In the genomic region with DNA sequence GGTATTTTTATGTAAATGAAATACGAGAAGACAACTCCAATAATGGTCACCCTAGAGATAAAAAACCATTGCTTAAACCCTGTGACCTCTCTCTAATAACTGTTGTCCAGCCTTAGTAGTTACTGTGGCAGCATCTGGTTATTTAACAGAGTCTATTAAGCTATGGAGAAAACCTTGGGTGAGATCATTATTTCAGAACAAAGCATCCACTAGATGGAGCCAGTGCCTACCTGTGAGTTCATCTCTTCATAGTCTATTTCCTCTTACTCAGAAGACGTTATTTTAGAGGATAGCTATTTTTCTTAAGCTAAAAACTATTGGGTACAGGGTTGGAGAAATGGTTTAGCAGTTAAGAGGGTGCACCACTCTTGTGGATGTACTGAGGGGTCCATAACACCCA, we compare ENCODE assay signal across 8 mouse cellular contexts. TPM values are rescaled to one million over a fixed set of nuclear protein-coding genes. Genes with fewer than 3 reads are reported as not detected.
A peak's percentile ranks its signal among the peaks of the same experiment; 100 is the strongest.
DNase-seq lines count a peak whose midpoint lies in the region; ATAC-seq and TF ChIP-seq lines count a peak whose summit lies in the region.

No protein-coding gene starts in this region.

- H3K27ac ChIP-seq in midbrain, postnatal 0 days (ENCODE audit: low read depth, low read length): no peak overlapping the region
- no peak overlapping the region for H3K27ac ChIP-seq in midbrain, embryonic 13.5 days
- H3K27ac ChIP-seq in hindbrain, embryonic 16.5 days (ENCODE audit: low read depth, low read length): no peak overlapping the region

- intact Hi-C loops in gastrocnemius, postnatal 14 days (cut with DNase I; ENCODE audit: low total_unique reads): loop anchor here (5.0 kb wide), 1 partner anchor 64 kb away; no protein-coding TSS in a partner anchor

- ATAC-seq in frontal cortex, adult (ENCODE audit: low TSS enrichment): peak; percentile 68
- peak; percentile 13; the same call in 1 of the 2 replicates for ATAC-seq in midbrain, postnatal 0 days (ENCODE audit: low FRiP score)
- no peak for ATAC-seq in midbrain, embryonic 13.5 days
- peak; percentile 58; the same call in 1 of the 2 replicates for ATAC-seq in hindbrain, embryonic 16.5 days
- ATAC-seq in megakaryocyte, adult 5-6 weeks (ENCODE audit: poor library complexity, severe bottlenecking): 0 out of 2 replicates have a peak, but pooled peaks have one; percentile 47

- peak; percentile 86 for TF ChIP-seq CTCF in midbrain, postnatal 0 days (IDR thresholded peaks at IDR 0.05)

- H3K4me3 ChIP-seq in midbrain, postnatal 0 days (ENCODE audit: low read depth, low read length): no peak overlapping the region
- no peak overlapping the region for H3K4me3 ChIP-seq in midbrain, embryonic 13.5 days (replicated peaks)
- no peak overlapping the region for H3K4me3 ChIP-seq in hindbrain, embryonic 16.5 days (ENCODE audit: low read length)

- H3K9me3 ChIP-seq in midbrain, postnatal 0 days (ENCODE audit: low read length): no peaks in the 10 kb centered on the region
- H3K9me3 ChIP-seq in midbrain, embryonic 13.5 days: no peaks in the 10 kb centered on the region
- no peaks in the 10 kb centered on the region for H3K9me3 ChIP-seq in hindbrain, embryonic 16.5 days (ENCODE audit: control insufficient read depth, low read length)

- H3K4me1 ChIP-seq in midbrain, postnatal 0 days (ENCODE audit: insufficient read depth, low read length): no peaks in the 10 kb centered on the region
- H3K4me1 ChIP-seq in midbrain, embryonic 13.5 days (replicated peaks): no peaks in the 10 kb centered on the region
- no peaks in the 10 kb centered on the region for H3K4me1 ChIP-seq in hindbrain, embryonic 16.5 days (ENCODE audit: control insufficient read depth, insufficient read depth, low read depth, low read length)

- WGBS in midbrain, postnatal 0 days: 43% methylated on average over 2 of the region's 2 CpGs
- WGBS in midbrain, embryonic 13.5 days: 52% methylated on average over 2 of the region's 2 CpGs
- WGBS in hindbrain, embryonic 16.5 days: 45% methylated on average over 2 of the region's 2 CpGs

- H3K9ac ChIP-seq in midbrain, postnatal 0 days (replicated peaks; ENCODE audit: low read length, poor library complexity, severe bottlenecking): no peak overlapping the region
- no peak overlapping the region for H3K9ac ChIP-seq in midbrain, embryonic 13.5 days (replicated peaks)
- no peak overlapping the region for H3K9ac ChIP-seq in hindbrain, embryonic 16.5 days (ENCODE audit: low read depth, low read length)

- H3K27me3 ChIP-seq in midbrain, postnatal 0 days (ENCODE audit: insufficient read depth, low read length): no peaks in the 10 kb centered on the region
- H3K27me3 ChIP-seq in midbrain, embryonic 13.5 days: no peaks in the 10 kb centered on the region
- no peaks in the 10 kb centered on the region for H3K27me3 ChIP-seq in hindbrain, embryonic 16.5 days (replicated peaks; ENCODE audit: control insufficient read depth, insufficient read depth, low read length)

- DNase-seq in frontal cortex, postnatal 25 days (ENCODE audit: low spot score in 2 of 2): no peak
- peak; percentile 89 for DNase-seq in midbrain, postnatal 0 days (ENCODE audit: low spot score)
- DNase-seq in adipocyte (ENCODE audit: low spot score): peak; percentile 72
- DNase-seq in gastrocnemius, postnatal 14 days: no peak

- no peak overlapping the region for H3K4me2 ChIP-seq in midbrain, postnatal 0 days (ENCODE audit: low read depth, low read length, poor library complexity, severe bottlenecking)
- H3K4me2 ChIP-seq in midbrain, embryonic 13.5 days (replicated peaks): no peak overlapping the region
- H3K4me2 ChIP-seq in hindbrain, embryonic 16.5 days (ENCODE audit: low read length): no peak overlapping the region

- peaks cover 39% of the 10 kb centered on the region for H3K36me3 ChIP-seq in midbrain, postnatal 0 days (ENCODE audit: insufficient read depth, low read length)
- H3K36me3 ChIP-seq in midbrain, embryonic 13.5 days: peaks cover 73% of the 10 kb centered on the region
- peaks cover 19% of the 10 kb centered on the region for H3K36me3 ChIP-seq in hindbrain, embryonic 16.5 days (ENCODE audit: control insufficient read depth, insufficient read depth, low read length)

RNA-seq across cellular contexts. Expression of gene Psen1, which starts 25.8 kb away (rescaled TPM):
- 64.6 and 68.5 TPM in 2 replicates for total RNA-seq in midbrain, postnatal 0 days (2014; rRNA removed)
- polyA plus RNA-seq in midbrain, postnatal 0 days (2015; fragmentation: Nextera tagmentation; extraction: Ambion mirVana): 57.1 and 58.2 TPM in 2 replicates
- polyA plus RNA-seq in midbrain, embryonic 13.5 days (2015; fragmentation: Nextera tagmentation; extraction: Ambion mirVana): 71.5 and 74.3 TPM in 2 replicates
- 65.1 and 73.6 TPM in 2 replicates for polyA plus RNA-seq in hindbrain, embryonic 16.5 days (2015; fragmentation: Nextera tagmentation; extraction: Ambion mirVana)
- 108 and 111 TPM in 2 replicates for total RNA-seq in megakaryocyte, adult 5-6 weeks (2015)
- total RNA-seq in megakaryocyte, adult 5-6 weeks (2017): 94.4 and 120 TPM in 2 replicates
- total RNA-seq in gastrocnemius, postnatal 14 days (2021): 10 to 100 TPM; 23.3 to 28.6 TPM

RNA-seq across cellular contexts. Expression of gene Papln, which starts 49.7 kb away (rescaled TPM):
- total RNA-seq in midbrain, postnatal 0 days (2014; rRNA removed): 2.4 and 2.7 TPM in 2 replicates
- polyA plus RNA-seq in midbrain, postnatal 0 days (2015; fragmentation: Nextera tagmentation; extraction: Ambion mirVana): 0.33 and 0.37 TPM in 2 replicates
- polyA plus RNA-seq in midbrain, embryonic 13.5 days (2015; fragmentation: Nextera tagmentation; extraction: Ambion mirVana): 0.08 and 0.11 TPM in 2 replicates
- 0.31 and 0.42 TPM in 2 replicates for polyA plus RNA-seq in hindbrain, embryonic 16.5 days (2015; fragmentation: Nextera tagmentation; extraction: Ambion mirVana)
- not detected in 2 replicates for total RNA-seq in megakaryocyte, adult 5-6 weeks (2015)
- not detected in 2 replicates for total RNA-seq in megakaryocyte, adult 5-6 weeks (2017)
- 1 to 10 TPM; 5.6 to 6.8 TPM for total RNA-seq in gastrocnemius, postnatal 14 days (2021)

Comparison
In these comparisons a context has a peak if more than half of its experiments do, and no peak if none do; other contexts are left out.
1. DNase-seq: peak in midbrain, postnatal 0 days (single experiment) and adipocyte (single experiment); none in frontal cortex, postnatal 25 days (0 of 2) and gastrocnemius, postnatal 14 days (single experiment).